Mouse (Mus musculus) fat pad, adult 2 months (tissue): ENCODE measurements around the gene Sh3kbp1.

ENCODE experiments used
- DNase-seq: peaks from one replicate; pipeline ENCODE4 v3.0.0-alpha.2; 2011; ENCODE audit warnings: low read depth, low spot score; ENCODE audit errors: extremely low read depth

Gene Sh3kbp1

DNA sequence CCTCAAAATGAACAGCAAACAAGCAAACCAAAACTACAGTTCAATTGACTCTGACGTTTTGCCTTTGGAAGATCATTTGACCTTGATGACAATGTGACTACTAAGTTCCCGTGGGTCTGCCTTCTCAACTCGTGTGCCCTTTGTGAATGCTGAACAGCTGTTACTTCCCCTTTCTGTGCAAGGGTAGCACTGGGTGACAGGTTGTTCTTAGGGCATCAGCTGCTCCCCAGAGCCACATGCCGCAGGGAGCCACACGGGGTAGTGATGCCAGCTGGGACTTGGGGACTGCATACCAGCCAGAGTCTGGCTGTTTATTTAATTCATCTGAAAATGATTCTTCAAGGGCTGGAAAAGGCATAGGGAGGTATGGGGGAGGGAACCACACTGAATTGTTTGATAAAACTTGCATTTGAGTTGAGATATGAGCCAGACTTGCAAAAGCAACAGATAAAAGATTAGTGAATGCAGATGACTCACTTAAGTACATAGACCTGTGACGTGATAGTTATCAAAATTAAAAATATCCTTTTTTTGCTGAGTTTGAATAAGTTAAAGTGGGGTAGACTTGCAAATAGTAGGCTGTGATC, 108.5 kb downstream of the Sh3kbp1 start:
- DNase-seq: no peak

- no peak for DNase-seq
These were observed 110.3 kb downstream of the Sh3kbp1 start for GRCm38 (mm10) chrX:159737344-159737743.

DNA sequence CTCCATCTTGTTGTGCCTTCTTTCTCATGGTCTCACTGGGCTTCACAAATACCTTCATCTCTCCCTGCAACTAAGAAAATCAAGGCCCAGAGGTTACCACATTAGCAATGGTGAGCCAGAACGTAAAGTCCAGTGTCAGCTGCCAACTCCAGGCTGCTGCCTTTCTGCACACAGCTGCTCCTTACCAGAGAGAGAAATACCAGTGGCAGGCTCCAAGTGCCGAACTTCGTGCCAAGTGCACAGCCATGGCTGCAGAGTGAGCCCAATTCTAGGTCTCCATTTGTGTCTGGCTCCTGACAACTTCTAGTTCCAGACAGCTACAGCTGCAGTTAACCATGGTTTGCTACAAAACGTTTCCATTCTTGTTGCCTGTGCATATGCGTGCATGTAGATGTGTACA, 117.0 kb downstream of the Sh3kbp1 start:
- DNase-seq: no peak

GRCm38 (mm10) chrX:159744620-159745019, 117.5 kb downstream of the Sh3kbp1 start:
- DNase-seq: no peak

- DNase-seq: no peak
These were observed 124.8 kb downstream of the Sh3kbp1 start for GRCm38 (mm10) chrX:159751834-159752233.

DNA sequence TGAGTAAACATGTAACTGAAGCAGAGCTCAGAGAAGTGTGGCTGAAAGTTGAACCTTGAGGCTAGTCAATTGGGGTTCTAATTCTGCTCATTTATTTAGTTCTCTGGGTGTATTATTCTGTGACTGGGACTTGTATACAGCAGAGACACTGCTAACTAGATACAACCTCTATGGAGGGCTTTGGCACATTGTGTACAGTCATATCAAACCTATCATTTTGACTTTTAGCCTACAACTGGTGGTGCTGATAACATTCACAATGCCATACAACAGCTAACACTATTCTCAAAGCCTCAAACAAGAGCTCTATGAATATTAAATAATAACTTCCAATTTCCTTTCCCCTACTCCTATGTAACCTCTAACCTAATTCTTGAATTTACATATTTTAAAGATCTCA, 129.2 kb downstream of the Sh3kbp1 start:
- DNase-seq: no peak

- no peak for DNase-seq
These were observed 130.1 kb downstream of the Sh3kbp1 start for GRCm38 (mm10) chrX:159756901-159757821.

- DNase-seq: no peak
These were observed 130.9 kb downstream of the Sh3kbp1 start for GRCm38 (mm10) chrX:159757854-159758540.

- no peak for DNase-seq
These were observed 136.7 kb downstream of the Sh3kbp1 start for GRCm38 (mm10) chrX:159763801-159764200.

GRCm38 (mm10) chrX:159765850-159766249, 138.8 kb downstream of the Sh3kbp1 start:
- no peak for DNase-seq

GRCm38 (mm10) chrX:159769005-159769404, 141.9 kb downstream of the Sh3kbp1 start:
- DNase-seq: no peak

- no peak for DNase-seq
These were observed 142.7 kb downstream of the Sh3kbp1 start for GRCm38 (mm10) chrX:159769773-159770172.

DNA sequence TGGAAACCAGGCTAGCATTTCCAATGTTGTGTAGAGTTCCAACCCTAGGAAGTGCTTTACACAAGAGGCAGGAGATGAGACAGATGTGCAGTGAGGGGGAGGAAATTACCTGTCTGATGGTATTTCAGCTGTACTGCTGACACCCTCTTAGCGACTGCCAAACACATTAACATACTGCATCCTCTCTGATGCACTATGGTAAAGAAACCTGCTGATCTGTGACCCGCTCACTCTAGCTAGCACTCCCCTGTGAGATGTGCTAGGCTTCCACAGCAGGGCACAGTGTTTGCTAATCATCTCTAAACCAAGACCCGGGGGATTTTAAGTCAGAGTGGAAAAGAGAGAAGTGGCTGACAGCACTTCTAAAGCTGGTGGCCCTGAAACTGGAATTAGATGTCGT, 145.1 kb downstream of the Sh3kbp1 start:
- no peak for DNase-seq

- DNase-seq: no peak
These were observed 148.0 kb downstream of the Sh3kbp1 start for GRCm38 (mm10) chrX:159775042-159775441.

DNA sequence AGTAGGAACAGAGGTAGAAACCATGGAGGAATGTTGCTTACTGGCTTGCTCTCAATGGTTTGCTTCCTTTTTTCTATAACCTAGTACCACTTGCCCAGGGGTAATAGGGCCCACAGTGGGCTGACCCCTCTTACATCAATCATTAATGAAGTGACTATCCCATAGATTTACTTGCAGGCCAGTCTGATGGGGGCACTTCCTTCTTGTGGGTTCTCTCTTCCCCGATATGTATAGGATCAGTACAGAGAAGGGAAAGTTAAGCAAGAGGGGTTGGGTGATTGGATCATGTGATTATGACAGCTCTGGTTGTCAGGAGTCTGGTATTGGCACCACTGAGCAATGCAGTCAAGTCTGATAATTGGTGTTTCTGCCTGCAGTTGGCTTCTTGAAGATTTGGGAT, 151.7 kb downstream of the Sh3kbp1 start:
- DNase-seq: no peak

- DNase-seq: no peak
These were observed 163.4 kb downstream of the Sh3kbp1 start for GRCm38 (mm10) chrX:159790516-159790915.

DNA sequence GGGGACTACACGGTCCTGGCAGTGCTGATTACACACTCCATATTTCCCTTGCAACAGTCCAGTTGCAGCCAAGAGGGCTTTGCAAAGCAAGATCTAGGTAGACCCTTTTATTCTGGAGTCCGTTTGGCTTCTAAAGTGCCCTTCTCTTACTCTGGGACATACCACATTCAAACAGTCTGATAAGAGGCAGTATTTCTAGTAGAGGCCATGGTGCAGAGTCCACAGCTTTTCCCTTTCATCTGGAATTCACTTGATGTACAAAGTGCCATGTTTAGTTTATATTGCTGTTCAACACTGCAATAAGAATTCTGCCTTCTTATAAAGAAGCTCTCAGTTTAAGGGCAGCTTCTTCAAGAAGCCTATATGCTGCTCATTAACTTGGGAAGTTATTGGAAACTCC, 168.5 kb downstream of the Sh3kbp1 start:
- DNase-seq: no peak

DNA sequence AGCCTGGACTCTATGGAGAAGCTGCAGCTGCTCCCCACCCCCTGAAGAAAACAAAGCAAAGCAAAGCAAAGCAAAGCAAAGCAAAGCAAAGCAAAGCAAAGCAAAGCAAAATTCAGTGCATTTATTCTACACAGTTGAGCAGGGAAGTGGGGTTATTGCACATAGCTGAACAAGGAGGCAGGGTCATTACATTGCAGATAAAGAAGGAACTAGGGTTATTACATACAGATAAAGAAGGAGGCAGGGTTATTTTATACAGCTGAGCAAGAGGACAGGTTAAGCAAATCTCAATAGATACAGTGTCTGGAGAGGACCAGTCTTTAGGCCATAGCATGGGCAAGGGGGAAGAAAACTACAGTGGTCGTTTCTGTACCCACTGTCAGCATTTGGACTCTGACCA, 177.3 kb downstream of the Sh3kbp1 start:
- no peak for DNase-seq

DNA sequence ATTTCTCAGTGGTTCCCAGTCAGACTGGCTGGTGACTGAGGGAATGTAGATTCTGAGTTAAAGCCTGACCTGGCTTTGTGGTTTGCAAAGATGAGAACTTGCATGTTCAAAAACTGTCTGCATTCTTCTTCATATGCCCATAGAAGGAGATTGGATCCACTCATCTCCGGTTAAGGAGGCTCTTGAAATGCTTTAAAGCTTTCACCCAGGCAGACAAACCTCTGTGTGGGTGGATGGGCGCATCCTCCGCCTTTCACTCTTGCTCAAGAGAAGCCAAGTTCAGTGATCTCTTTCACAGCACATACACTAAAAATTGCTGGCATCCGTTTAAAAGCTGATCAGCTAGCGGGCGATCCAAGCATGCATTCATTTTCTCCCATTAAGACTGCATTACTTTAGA, 182.4 kb downstream of the Sh3kbp1 start:
- DNase-seq: no peak

- no peak for DNase-seq
These were observed 183.4 kb downstream of the Sh3kbp1 start for GRCm38 (mm10) chrX:159810469-159810868.

DNA sequence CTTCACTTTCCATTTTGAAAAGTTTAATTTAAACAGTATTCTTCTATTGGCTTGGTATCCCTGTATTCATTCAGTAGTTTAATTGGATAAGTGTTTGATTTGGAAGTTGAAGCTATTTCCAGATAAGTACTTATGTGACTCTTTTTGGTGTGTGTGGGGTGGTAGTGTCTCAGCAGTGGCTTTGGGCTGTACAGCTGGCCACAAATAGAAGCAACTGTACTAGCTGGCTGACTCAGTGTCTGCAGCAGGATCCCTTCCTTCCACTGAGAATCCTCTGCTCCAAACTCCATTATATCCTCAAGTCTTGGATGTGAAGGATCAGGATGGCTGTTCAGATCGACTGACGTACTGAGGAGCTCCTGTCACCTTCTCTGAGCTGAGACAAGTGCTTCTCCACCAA, 190.4 kb downstream of the Sh3kbp1 start:
- no peak for DNase-seq

- no peak for DNase-seq
These were observed 201.1 kb downstream of the Sh3kbp1 start for GRCm38 (mm10) chrX:159828135-159828534.
